Mouse (Mus musculus) midbrain, embryonic 12.5 days (tissue): ENCODE results near the gene Wipi2. TPM values are rescaled to one million over a fixed set of nuclear protein-coding genes. Genes with fewer than 3 reads are reported as not detected.

Experiments used
- ATAC-seq: fragments of 200-750 bp; cut with Nextera tagmentation; 2 replicates; pipeline ENCODE4 v1.8.0; 2017; ENCODE audit warnings: low read depth, moderate TSS enrichment, moderate library complexity; ENCODE audit not compliant: low FRiP score
- H3K27ac ChIP-seq: fragments of 300-500 bp; sonication (generic); replicated peaks from 2 replicates; pipeline ENCODE4 v1.5.1; 2016; ENCODE audit warnings: mild to moderate bottlenecking
- H3K27me3 ChIP-seq: fragments of 300-500 bp; sonication (generic); 2 replicates; pipeline ENCODE4 v1.6.1; 2016; ENCODE audit warnings: mild to moderate bottlenecking
- H3K36me3 ChIP-seq: fragments of 300-500 bp; sonication (generic); 2 replicates; pipeline ENCODE4 v1.6.1; 2016
- H3K4me1 ChIP-seq: fragments of 300-500 bp; sonication (generic); 2 replicates; pipeline ENCODE4 v1.6.1; 2016
- H3K4me2 ChIP-seq: fragments of 300-500 bp; sonication (generic); replicated peaks from 2 replicates; pipeline ENCODE4 v1.6.1; 2016; ENCODE audit warnings: mild to moderate bottlenecking, moderate library complexity
- H3K4me3 ChIP-seq: fragments of 300-500 bp; sonication (generic); 2 replicates; pipeline ENCODE4 v1.5.1; 2016; ENCODE audit warnings: mild to moderate bottlenecking
- H3K9ac ChIP-seq: fragments of 300-500 bp; sonication (generic); replicated peaks from 2 replicates; pipeline ENCODE4 v1.6.1; 2016; ENCODE audit warnings: mild to moderate bottlenecking, moderate library complexity
- H3K9me3 ChIP-seq: fragments of 300-500 bp; sonication (generic); 2 replicates; pipeline ENCODE4 v1.6.1; 2016; ENCODE audit warnings: mild to moderate bottlenecking
- WGBS: fragments of 180-500 bp; shearing (Covaris S2); methylation state at CpG from one replicate; pipeline ENCODE4 v1.1.7; 2016; 5-methylcytosine and 5-hydroxymethylcytosine counted together
- polyA plus RNA-seq: library from polyadenylated mRNA; unstranded; fragments of >200 nt; fragmentation: Nextera tagmentation; extraction: Ambion mirVana; gene quantifications from 2 replicates; pipeline ENCODE4 v1.2.1, GENCODE M21; 2016

Wipi2 gene
- polyA plus RNA-seq, 1 experiment from 2014 or later: 67.6 TPM

DNA sequence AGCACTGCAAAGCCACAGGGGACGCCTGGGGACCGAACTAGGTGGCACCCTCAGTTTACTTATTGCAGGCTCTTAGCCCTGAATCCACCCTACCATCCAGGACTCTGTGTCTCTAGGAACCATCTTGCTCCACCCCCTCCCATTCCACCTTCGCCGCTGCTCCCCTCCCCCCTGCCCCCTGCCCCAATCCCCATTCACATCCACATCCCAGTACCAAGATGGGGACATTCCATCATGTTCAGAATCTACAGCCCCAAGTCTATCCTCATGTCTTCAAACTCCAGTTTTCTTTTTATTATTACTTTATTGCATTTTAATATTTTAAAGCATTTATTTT, 18.5 kb upstream of the Wipi2 start:
- ATAC-seq: no peak
- H3K9ac ChIP-seq: peak overlapping the region; percentile 61
- no peaks in the 10 kb centered on the region; the same call in 1 of the 2 replicates for H3K9me3 ChIP-seq
- H3K27me3 ChIP-seq: peaks cover 33% of the 10 kb centered on the region
- H3K4me1 ChIP-seq: peaks cover 12% of the 10 kb centered on the region
- WGBS: 11% methylated on average over 4 of the region's 4 CpGs
- H3K4me2 ChIP-seq: peak overlapping the region; percentile 68
- 0 out of 2 replicates have a peak overlapping the region, but pooled peaks have one; percentile 35 for H3K27ac ChIP-seq
- peak overlapping the region; percentile 45 for H3K4me3 ChIP-seq
- no peaks in the 10 kb centered on the region for H3K36me3 ChIP-seq

DNA sequence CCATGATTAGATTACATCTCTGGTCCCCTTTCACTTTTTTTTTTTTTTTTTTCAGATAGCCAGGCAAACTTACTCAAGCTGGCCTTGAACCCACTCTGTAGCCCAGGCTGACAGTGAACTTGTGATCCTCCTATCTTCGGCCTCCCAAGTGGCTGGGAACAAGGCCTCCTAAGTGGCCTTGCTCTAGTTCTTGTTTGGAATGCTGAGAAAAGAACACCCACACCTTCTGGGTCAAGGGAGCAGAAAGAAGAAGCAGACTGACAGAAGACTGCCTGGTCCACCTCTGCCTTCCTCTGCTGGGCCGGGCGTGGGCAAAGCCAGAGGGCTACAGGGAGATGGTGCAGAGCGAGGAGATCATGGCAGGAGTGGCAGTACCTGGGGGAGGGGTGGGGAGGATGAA, 17.1 kb upstream of the Wipi2 start:
- whole genome bisulfite sequencing: 88% methylated on average over 4 of the region's 4 CpGs
- H3K4me1 ChIP-seq: peaks cover 12% of the 10 kb centered on the region
- no peak overlapping the region for H3K27ac ChIP-seq
- H3K9ac ChIP-seq: no peak overlapping the region
- H3K27me3 ChIP-seq: peaks cover 33% of the 10 kb centered on the region
- H3K36me3 ChIP-seq: no peaks in the 10 kb centered on the region
- no peak for ATAC-seq
- no peaks in the 10 kb centered on the region; the same call in 1 of the 2 replicates for H3K9me3 ChIP-seq
- H3K4me2 ChIP-seq: no peak overlapping the region
- H3K4me3 ChIP-seq: no peak overlapping the region

DNA sequence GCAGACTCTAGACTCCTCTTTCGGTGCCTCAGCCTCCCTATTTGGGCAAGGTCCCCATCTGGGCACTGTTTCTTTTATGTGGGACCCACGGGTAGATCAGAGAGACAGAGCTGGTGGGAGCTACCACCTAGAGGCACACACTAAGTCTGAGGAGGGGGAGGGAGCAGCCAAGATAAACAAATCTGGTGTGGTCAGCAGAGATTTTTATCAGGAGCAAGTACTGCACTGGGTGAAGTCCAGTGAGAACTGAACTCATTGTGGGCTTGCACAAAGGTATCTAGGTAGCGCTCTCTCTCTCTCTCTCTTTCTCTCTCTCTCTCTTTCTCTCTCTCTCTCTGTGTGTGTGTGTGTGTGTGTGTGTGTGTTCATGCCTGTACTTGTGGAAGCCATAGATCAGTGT, 13.0 kb upstream of the Wipi2 start:
- Histone ChIP-seq H3K4me2 (no peak overlapping the region), H3K27me3 (peaks cover 9% of the 10 kb centered on the region), H3K27ac (no peak overlapping the region), H3K9ac (no peak overlapping the region), H3K9me3 (no peaks in the 10 kb centered on the region; the same call in 1 of the 2 replicates), H3K4me1 (0 out of 2 replicates have a peak, but pooled peaks cover 3% of the 10 kb centered on the region), H3K4me3 (no peak overlapping the region), H3K36me3 (no peaks in the 10 kb centered on the region)
- no peak for ATAC-seq
- WGBS: 66% methylated on average over 3 of the region's 3 CpGs

DNA sequence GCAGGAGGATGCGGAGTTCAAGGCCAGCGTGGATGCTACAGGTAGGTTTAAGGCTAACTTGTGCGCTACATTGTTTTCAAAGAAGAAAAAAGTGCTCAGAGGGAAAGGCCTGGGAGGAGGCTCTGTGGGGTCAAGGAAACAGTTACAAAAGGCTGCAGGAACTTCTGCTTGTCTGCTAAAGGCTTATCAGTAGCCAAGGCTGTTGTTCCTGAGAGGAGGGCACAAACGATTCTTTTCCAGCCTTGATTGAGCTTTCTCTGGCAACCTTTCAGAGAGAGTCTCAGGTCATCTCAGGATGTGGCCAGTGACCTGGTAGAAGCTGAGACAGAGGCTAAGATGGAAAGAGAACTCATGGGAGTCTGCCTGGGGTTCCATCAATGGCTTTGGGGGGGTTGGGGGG, 11.9 kb upstream of the Wipi2 start:
- WGBS: 84% methylated on average over 4 of the region's 4 CpGs
- ATAC-seq: no peak
- Histone ChIP-seq H3K4me2 (no peak overlapping the region), H3K4me1 (0 out of 2 replicates have a peak, but pooled peaks cover 3% of the 10 kb centered on the region), H3K4me3 (no peak overlapping the region), H3K9ac (no peak overlapping the region), H3K9me3 (no peaks in the 10 kb centered on the region; the same call in 1 of the 2 replicates), H3K27me3 (peaks cover 3% of the 10 kb centered on the region; the same call in 1 of the 2 replicates), H3K36me3 (no peaks in the 10 kb centered on the region), H3K27ac (no peak overlapping the region)

DNA sequence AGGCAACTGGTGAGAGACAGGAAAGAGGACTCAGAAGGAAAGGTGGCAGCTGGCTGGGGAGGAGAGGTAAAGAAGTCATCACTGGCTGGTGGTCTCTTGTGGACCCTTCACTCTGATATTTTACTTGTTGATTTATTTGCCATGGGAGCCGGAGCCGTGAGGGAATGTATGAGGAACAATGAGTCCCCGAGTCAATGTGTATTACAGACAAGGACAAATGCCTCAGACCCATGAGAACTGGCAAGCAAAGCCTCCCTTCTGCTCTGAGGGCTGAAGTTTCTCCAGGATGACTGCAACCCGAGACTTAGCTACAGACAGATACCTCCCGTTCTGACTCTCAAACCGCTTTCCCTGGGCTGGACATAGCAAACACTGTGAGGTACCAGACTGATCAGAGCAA, 11.2 kb upstream of the Wipi2 start:
- WGBS: 70% methylated on average over 6 of the region's 6 CpGs
- ATAC-seq: no peak
- Histone ChIP-seq H3K36me3 (no peaks in the 10 kb centered on the region), H3K9me3 (no peaks in the 10 kb centered on the region; the same call in 1 of the 2 replicates), H3K27ac (no peak overlapping the region), H3K4me1 (0 out of 2 replicates have a peak, but pooled peaks cover 3% of the 10 kb centered on the region), H3K4me2 (no peak overlapping the region), H3K27me3 (peaks cover 5% of the 10 kb centered on the region; the same call in 1 of the 2 replicates), H3K4me3 (no peak overlapping the region), H3K9ac (no peak overlapping the region)

DNA sequence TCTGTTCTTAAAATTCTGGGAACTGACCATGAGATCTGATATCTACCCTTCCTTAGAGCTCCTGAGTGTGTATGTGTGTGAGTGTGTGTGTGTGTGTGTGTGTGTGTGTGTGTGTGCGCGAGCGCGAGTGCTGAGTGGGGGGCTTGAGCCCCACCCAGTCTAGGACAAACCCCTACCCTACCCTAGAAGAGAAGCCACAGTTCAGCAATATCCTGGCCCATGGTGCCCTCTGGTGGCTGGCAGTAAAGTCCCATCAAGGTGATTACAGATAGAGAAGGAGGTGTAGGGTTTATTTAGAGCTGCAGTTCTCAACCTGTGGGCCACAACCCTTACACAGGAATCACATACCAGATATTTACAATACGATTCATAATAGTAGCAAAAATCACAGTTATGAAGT, 7.6 kb upstream of the Wipi2 start:
- Histone ChIP-seq H3K4me3 (no peak overlapping the region), H3K9me3 (no peaks in the 10 kb centered on the region), H3K4me2 (no peak overlapping the region), H3K36me3 (no peaks in the 10 kb centered on the region), H3K27me3 (peaks cover 7% of the 10 kb centered on the region), H3K4me1 (0 out of 2 replicates have a peak, but pooled peaks cover 2% of the 10 kb centered on the region), H3K27ac (no peak overlapping the region), H3K9ac (no peak overlapping the region)
- 18% methylated on average over 5 of the region's 5 CpGs for WGBS
- 0 out of 2 replicates have a peak, but pooled peaks have one; percentile 44 for ATAC-seq

DNA sequence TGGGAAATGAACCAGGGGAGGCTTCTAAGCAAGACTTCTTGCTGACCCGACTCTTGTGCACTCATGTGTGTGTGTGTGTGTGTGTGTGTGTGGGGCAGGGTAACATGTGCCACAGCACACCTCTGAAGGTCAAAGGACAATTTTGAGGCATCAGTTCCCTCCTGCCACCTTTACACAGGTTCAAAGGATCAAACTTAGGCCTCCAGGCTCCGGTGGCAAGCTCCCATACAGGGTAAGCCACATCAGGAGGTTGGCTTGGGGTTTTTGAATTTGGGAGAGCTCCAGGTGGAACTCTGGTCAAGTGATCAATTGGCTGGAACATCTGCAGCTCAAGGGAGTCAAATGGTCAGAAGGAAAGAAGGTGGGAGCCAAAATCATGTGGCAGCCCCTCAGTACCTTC, 6.1 kb upstream of the Wipi2 start:
- Histone ChIP-seq H3K27ac (no peak overlapping the region), H3K9ac (no peak overlapping the region), H3K4me2 (no peak overlapping the region), H3K27me3 (peaks cover 4% of the 10 kb centered on the region), H3K36me3 (no peaks in the 10 kb centered on the region), H3K4me1 (0 out of 2 replicates have a peak, but pooled peaks cover 2% of the 10 kb centered on the region), H3K9me3 (no peaks in the 10 kb centered on the region), H3K4me3 (no peak overlapping the region)
- WGBS: 78% methylated on average over 2 of the region's 2 CpGs
- no peak for ATAC-seq

DNA sequence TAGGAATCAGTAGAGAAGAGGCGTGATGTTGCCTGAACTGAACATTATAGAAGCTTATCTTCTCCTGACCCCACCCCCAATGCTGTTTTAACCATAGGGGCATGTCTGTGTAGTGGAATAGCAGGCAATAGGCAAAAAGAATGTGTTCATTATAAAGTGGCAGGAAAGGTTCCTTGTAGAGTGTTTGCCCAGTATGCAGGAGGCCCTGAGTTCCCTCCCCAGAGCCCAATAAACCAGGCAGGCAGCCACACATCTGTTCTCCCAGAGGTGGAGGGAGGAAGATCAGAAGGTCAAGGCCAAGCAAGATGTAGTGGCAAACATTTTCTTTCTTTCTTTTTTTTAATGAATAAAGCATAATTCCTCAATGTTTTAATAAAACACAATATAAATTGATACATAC, 5.4 kb upstream of the Wipi2 start:
- ATAC-seq: no peak
- Histone ChIP-seq H3K4me3 (no peak overlapping the region), H3K27ac (no peak overlapping the region), H3K4me1 (0 out of 2 replicates have a peak, but pooled peaks cover 2% of the 10 kb centered on the region), H3K36me3 (no peaks in the 10 kb centered on the region), H3K4me2 (no peak overlapping the region), H3K9ac (no peak overlapping the region), H3K9me3 (no peaks in the 10 kb centered on the region), H3K27me3 (peaks cover 4% of the 10 kb centered on the region)
- 79% methylated on average over 1 of the region's 1 CpGs for WGBS

DNA sequence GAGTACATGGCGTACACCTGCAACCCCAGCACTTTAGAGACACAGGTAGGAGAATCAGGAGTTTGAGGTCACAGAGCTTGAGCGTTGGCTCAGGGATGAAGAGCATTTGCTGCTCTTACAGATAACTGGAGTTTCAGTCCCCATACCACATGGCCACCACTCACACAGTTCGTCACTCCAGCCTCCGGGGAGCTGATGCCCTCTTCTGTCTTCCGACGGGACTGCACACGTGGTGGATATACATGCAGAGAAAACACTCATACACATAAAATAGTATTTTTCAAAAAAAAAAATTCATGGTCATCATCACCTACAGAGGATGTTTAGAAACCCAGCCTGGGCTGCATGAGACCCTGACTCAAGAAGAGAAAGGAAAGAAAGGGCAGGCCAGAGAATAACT, 4.4 kb upstream of the Wipi2 start:
- 0 out of 2 replicates have a peak, but pooled peaks cover 2% of the 10 kb centered on the region for H3K4me1 ChIP-seq
- H3K27me3 ChIP-seq: peaks cover 4% of the 10 kb centered on the region
- no peak overlapping the region for H3K9ac ChIP-seq
- H3K9me3 ChIP-seq: no peaks in the 10 kb centered on the region
- no peak for ATAC-seq
- H3K4me3 ChIP-seq: no peak overlapping the region
- no peak overlapping the region for H3K4me2 ChIP-seq
- 90% methylated on average over 7 of the region's 7 CpGs for WGBS
- H3K27ac ChIP-seq: no peak overlapping the region
- no peaks in the 10 kb centered on the region for H3K36me3 ChIP-seq

DNA sequence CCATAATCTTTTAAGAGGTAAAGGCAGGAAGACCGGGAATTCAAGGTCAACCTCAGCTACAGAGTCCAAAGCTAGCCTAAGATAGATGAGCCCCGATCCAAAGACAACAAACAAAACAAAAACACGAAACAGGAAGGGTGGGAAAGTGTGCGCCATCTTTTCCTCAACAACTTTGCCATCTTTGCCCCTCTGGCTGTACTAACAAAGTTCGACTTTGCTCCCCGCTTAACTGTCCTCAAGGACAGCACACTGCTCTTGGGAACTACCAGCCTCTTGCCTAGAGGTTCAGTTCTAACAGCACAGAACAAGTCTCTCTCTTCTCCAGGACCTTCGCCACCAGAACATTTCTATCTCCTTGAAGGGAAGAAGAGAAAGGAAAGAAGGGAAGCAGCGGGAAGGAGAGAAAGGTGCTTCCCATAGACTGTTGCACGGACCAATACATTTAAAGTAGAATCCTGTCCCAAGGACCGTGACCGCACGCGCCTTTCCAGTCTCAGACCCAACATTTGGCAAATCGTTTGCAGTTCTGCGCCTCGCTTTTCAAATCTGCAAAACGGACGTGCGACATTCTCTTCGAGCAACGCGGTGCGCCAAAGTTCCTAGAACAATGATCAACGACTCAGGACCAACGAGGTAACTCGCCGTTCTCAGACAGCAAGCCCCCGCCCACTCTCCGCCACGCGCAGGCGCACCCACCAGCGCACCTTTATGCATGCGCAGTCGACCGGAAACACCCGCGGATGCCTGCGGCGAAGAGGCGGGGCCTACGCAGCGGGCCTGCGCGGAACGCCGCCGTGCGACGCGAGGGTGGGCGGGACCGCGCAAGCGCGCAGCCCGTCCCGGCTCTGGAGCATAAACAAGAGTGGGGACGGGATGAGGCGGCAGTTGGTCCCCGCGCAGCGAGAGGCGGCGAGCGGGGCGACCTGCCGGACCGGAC, 1.5 kb downstream of the Wipi2 start:
- WGBS: 1% methylated on average over 69 of the region's 69 CpGs
- Histone ChIP-seq H3K4me3 (peak overlapping the region; percentile 88), H3K9ac (peak overlapping the region; percentile 95), H3K4me2 (peak overlapping the region; percentile 97), H3K36me3 (peaks cover 13% of the 10 kb centered on the region), H3K27me3 (no peaks in the 10 kb centered on the region; the same call in 1 of the 2 replicates), H3K27ac (peak overlapping the region; percentile 69), H3K9me3 (no peaks in the 10 kb centered on the region), H3K4me1 (peaks cover 17% of the 10 kb centered on the region)
- ATAC-seq: peak; percentile 97

DNA sequence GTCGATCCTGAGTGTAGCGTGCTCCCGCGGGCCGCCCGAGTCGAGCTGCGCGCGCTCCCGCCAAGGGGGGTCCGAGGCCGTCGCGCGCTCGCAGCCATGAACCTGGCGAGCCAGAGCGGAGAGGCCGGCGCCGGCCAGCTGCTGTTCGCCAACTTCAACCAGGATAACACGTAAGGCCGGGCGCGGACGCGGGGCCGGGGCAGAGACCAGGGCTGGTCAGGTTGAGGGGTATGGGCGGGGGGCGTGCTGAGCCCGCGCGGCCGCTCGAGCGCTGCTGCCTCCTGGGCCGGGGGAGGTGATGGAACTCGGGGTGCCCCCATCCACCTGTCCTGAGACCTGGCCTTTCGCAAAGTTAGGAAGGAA, 2.1 kb downstream of the Wipi2 start:
- H3K36me3 ChIP-seq: peaks cover 17% of the 10 kb centered on the region
- H3K9ac ChIP-seq: peak overlapping the region; percentile 95
- H3K27me3 ChIP-seq: no peaks in the 10 kb centered on the region
- peak; percentile 87 for ATAC-seq
- under 1% methylated on average over 41 of the region's 41 CpGs for WGBS
- H3K4me2 ChIP-seq: peak overlapping the region; percentile 97
- H3K9me3 ChIP-seq: no peaks in the 10 kb centered on the region
- peak overlapping the region; percentile 88 for H3K4me3 ChIP-seq
- peak overlapping the region; percentile 69 for H3K27ac ChIP-seq
- peaks cover 17% of the 10 kb centered on the region for H3K4me1 ChIP-seq

DNA sequence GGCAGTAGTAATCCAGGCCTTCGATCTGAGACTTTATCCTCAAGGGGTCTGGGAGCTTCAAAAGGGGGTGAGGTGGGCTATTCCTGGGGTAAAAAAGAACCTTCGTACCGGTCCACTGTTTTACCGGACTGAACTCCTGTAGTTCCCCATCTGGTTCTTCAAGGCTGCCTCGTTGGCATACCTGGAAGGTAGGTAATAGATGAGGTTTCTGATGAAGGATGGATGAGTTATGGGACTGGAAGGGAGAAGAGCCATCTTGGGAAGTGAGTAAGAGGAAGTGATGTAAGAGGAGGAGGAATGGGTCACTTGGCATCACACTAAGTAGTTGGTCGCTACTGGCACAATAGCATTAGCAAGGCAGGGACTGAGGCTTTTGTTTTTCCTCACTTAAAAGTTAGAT, 2.7 kb downstream of the Wipi2 start:
- no peaks in the 10 kb centered on the region for H3K27me3 ChIP-seq
- peaks cover 21% of the 10 kb centered on the region for H3K36me3 ChIP-seq
- no peaks in the 10 kb centered on the region for H3K9me3 ChIP-seq
- H3K9ac ChIP-seq: peak overlapping the region; percentile 95
- no peak overlapping the region for H3K27ac ChIP-seq
- peak overlapping the region; percentile 88 for H3K4me3 ChIP-seq
- H3K4me2 ChIP-seq: peak overlapping the region; percentile 97
- no peak for ATAC-seq
- WGBS: 11% methylated on average over 6 of the region's 6 CpGs
- peaks cover 17% of the 10 kb centered on the region for H3K4me1 ChIP-seq
